Mouse (Mus musculus): ENCODE measurements around the gene Sirt7.

- TF ChIP-seq CTCF (IDR thresholded peaks at IDR 0.05; ENCODE audit: insufficient read depth, low read length) (no peak), POLR2A (IDR thresholded peaks at IDR 0.05; ENCODE audit: borderline replicate concordance, extremely low read depth, low read depth, low read length) (no peak)
Measured at GRCm38 (mm10) chr11:120580871-120581331, 44.1 kb downstream of the Sirt7 start.

All from lung, adult 2 months (tissue).